Mouse (Mus musculus) megakaryocyte-erythroid progenitor cell, adult 5-6 weeks (primary cell): ENCODE data around the gene Spock2. TPM values are rescaled to one million over a fixed set of nuclear protein-coding genes. Genes with fewer than 3 reads are reported as not detected.
A peak's percentile ranks its signal among the peaks of the same experiment; 100 is the strongest.
"Not testable (repeated sequence)": the region's sequence is repeated elsewhere in the genome, so short reads cannot be mapped to it uniquely, and the experiment has no call there.

ENCODE experiments used
- ATAC-seq: replicated peaks from 2 replicates; pipeline ENCODE4 v1.8.0; 2016; ENCODE audit warnings: mild to moderate bottlenecking, inconsistent platforms; ENCODE audit not compliant: severe bottlenecking, poor library complexity, low FRiP score, low TSS enrichment
- total RNA-seq, 2 experiments: library from RNA; stranded (forward) in 1 of 2; stranded (reverse) in 1 of 2; fragments of 200-1000, 215-1000 nt in 1 of 2; fragments of >200 nt in 1 of 2; fragmentation: Nextera tagmentation in 1 of 2; gene quantifications; 2 replicates each; pipeline ENCODE4 v1.2.3; 2014 to 2017

Gene Spock2
- total RNA-seq, 2 experiments from 2014 or later = 0.11 to 0.33 TPM

DNA sequence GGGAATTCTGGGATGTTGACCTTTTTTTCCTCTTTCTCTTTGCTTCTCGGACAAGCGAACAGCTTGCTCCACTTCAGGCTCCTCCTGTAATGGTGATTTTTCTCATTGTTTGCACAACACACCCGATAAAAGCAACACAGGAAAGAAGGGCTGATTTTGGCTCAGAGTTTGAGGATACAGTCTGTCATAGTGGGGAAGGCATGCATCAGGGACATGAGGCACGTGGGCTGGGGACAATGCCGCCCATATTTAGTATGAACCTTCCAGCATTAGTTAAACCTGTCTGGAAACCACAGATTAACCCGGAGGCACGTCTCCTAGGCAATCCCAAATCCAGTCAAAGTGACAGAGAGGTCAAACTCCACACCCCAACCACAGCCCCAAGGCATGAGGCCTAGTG lies 30.9 kb downstream of the Spock2 start:
- no peak for ATAC-seq

GRCm38 (mm10) chr10:60138680-60139079 lies 32.7 kb downstream of the Spock2 start:
- ATAC-seq = 0 out of 2 replicates have a peak, but pooled peaks have one; percentile 20

DNA sequence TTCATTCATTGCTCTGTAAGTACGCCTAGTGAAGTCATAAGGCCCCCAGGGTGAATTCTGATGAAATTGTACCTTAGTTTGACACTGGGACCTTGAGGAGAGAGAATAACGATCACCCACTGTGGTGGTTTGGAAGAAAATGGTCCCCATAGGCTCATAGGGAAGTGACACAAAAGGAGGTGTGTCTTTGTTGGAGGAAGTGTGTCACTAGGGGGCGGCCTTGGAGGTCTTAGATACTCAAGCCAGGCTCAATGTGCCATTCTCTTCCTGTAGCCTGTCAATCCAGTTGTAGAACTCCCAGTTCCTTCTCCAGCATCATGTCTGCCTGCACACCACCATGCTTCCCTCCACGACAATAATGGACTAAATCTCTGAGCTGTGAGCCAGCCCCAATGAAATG lies 34.7 kb downstream of the Spock2 start:
- no peak for ATAC-seq

DNA sequence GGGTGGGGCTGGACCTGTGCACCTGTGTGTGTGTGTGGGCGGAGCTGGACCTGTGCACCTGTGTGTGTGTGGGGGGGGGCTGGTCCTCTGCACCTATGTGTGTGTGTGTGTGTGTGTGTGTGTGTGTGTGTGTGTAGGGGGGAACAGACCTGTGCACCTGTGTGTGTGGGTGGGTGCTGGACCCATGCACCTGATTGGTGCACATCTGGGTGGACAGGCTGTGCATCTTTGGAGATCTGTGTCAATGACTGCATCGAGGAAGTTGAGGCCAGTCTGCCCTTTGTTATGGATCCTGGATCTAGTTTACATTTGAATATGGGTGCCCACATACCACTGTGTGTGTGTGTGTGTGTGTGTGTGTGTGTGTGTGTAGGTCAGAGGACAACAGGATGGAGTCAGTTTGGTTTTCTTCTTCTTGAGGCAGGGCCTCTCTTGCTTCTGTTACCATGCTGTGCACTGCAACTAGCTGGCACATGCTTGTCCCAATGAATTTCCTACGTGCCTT lies 35.7 kb downstream of the Spock2 start:
- no peak for ATAC-seq

DNA sequence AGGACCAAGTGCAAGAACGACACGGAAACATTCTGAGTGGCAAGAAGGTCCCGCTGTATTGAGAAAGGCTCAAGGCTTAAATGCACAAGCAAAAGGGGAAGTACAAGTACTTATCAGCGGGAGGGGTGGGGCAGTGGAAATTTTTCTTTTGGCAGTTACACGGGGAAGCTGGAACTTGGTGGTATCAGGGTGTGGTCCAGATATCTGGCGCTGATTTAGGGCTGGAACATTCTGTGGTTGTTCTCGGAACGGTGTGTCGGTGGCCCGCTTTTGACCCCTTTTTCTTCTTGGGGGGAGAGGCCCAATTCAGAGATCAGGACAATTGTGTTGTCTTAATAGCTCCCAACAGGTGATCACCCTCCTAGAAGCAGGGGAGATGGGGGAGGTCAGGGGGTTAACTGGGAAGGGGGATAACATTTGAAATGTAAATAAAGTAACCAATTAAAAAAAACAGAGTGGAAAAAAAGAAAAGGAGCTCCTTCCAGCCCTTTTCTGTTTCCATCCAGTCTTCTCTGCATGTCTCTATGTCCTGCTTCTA lies 41.6 kb downstream of the Spock2 start:
- ATAC-seq = not testable (repeated sequence)

- peak; percentile 89 for ATAC-seq
These were observed 42.1 kb downstream of the Spock2 start for GRCm38 (mm10) chr10:60148087-60148486.

DNA sequence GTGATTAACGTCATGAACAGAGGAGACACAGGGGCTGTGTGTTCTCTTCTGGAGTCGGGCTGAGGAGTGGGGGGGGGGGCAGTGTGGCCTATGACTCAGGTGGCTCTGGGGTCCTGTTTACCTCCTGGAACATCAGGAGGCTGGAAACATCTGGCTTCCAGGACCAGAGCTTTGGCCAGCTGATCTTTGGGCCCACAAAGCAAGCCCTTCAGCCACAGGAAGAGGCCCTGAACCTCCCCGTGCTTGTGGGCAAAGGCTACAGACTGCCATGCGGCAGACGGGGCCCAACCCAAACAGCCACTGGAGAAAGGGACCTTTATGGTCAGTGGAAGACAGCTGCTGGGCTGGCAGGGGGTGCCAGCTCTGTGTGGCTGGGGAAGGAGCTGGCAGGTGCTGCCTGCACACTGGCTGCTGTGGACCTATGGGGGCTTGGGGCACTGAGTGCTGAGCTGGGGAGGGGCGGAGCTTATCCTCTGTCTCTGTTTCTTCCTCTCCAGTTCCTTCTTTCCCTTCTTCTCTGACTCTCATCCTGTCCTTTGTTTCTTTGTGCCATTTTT lies 45.2 kb downstream of the Spock2 start:
- ATAC-seq = no peak

DNA sequence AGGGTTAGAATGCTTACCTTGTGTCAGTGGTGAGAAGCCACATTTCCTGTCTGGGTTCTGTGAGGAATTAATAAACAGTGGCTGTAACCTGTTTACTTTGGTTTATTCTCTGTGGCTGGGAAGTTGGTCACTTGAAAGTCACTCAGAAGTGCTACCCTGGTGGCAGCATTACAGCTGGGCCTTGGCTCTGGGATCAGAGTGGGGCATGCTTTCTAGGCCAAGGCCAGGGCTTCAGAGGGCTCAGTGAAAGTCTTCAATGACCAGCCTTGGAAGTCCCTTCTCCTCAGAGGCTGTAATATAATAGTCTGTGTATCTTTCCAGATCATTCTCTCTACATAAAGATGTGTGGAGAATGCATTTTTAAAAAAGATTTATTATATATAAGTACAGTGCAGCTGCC lies 50.0 kb downstream of the Spock2 start:
- ATAC-seq = no peak

DNA sequence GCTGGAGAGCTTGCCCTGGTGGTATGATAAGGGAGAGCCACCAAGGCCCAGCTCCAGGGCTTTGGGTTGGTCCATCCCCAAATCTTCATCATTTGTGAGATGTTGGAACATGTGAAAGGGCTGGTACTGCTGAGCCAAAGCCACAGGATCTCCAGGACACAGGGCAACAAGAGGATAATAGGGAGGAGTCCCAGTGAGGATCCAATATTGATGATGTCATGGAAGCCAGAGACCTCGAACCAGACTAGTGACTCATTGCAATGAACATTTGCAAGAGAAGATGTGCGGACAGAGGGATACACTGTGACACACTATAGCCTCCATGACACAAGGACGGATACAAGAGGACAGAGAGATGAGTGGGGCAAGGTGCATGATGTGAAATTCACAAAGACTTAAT lies 52.1 kb downstream of the Spock2 start:
- ATAC-seq = no peak

GRCm38 (mm10) chr10:60161397-60161796 lies 55.4 kb downstream of the Spock2 start:
- ATAC-seq = not testable (repeated sequence)

DNA sequence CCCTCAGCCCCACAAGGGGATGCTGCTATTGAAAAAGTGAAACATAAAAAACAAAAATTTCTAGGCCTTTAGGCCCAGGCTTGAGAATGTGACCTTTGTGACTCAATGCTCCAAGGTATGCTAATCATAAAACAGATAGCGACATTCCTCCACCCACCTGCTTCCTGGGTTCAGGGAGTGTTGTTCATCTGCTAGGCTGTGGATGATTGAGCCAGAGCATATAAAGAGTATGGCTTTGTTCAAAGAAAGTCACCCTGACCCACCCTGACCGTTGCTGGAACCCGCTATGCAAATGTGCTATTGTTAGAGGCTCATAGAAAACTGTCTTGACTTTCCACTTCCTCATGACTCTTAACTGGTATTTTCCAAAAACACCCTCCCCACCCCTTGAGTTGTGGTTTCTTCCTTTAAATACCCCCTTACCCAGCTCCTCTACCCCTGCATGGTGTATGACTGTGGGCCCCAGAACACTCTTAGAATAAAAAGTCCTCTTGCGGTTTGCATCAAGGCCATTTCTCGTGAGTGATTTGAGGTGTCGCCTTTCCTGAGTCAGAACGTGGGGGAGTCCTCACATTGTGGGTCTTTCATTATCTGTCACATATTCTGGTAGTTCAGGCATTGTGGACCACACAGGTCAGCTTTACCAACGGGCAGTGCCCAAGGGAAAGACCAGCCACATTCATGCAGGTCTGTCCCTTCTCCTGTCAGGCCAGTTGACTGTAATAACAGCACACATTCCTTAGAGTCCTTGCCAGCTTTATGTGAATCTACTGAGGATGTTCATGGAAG lies 56.4 kb downstream of the Spock2 start:
- not testable (repeated sequence) for ATAC-seq

DNA sequence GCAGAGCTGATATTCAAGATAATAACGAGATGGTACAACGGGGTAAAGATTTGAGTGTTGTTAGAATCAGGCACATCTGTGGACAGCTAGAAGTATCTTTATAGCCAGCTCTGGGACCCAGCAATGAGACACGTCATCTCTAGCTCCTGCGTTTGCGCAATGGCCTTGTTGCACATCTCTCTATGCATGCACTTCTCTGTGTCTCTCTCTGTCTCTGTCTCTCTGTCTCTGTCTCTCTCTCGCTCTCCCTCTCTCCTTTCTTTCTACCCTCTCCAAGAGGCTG lies 56.9 kb downstream of the Spock2 start:
- ATAC-seq = no peak

DNA sequence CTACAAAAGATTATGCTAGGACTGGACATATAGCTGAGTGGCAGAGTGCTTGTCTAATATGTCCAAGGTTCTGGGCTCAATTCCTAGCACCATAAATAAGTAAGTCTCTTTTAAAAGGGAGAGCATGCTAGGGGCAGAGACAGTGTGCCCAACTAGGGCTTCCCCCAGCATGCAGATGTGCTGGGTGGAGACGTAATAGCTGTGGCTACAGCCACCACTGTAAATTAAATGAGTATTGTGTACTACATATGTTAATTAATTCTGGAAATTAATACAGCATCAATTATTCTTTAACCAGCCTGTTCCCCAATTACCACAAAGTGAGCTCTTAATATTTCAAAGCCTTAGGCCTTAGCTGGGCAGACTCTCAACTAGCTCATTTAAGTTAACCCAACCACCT lies 58.9 kb downstream of the Spock2 start:
- ATAC-seq = no peak

DNA sequence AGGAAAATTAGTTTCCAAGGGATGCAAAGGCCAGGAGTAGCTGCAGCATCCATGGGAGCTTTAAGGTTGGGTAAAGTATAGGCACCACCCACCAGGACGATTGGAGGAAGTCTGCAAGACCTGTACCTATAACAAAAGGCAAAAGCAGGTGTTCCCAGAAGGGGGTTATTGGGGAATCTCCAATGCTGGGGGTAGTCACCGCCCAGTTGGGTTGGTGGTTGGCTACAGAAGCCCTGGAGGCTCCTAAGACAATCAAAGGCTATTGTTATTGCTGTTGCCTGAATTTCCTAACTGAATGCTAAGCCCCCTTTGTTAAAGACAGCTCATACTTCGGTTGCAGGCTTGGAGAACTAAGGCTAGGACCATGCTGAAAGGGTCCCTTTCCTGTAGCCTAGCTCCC lies 60.0 kb downstream of the Spock2 start:
- ATAC-seq = no peak

DNA sequence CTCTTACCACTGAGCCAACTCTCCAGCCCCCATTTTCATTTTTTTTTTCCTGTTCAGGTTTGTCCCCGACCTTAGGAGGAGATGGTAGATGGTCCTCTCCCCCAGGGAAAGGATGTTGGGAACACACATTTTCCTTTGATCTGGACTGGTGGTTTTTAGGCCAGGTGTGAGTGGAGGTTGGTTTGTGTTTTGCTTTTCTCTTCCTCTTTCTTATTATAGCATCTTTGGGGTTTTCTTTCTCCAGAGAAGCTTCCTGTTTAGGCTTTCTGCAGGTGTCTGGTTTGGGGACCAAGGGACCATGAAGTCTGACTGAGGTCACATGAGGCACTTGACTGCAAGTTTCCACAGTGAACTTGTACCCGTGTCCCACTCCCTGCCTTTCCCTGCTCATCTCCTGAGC lies 62.3 kb downstream of the Spock2 start:
- ATAC-seq = no peak

DNA sequence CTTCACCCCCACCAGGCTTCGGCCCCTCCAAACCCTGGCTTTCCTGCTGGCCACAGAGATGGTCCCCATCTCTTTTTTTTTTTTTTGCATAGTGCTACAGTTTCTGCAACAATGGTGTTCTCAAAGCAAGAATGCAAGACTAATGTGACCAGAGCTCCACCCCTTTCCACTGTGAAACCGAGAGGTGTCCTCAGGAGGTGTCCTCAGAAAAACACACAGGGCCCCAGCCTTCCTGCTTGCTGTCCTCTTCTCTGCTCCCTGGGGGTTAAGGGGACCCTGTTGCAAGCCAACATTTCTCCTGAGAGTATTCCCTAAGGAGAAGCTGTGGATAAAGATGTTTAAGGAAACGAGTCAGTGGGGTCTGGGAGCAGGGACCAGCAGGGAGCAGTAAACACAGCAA lies 62.9 kb downstream of the Spock2 start:
- ATAC-seq = no peak

GRCm38 (mm10) chr10:60170326-60171089 lies 64.5 kb downstream of the Spock2 start:
- no peak for ATAC-seq

DNA sequence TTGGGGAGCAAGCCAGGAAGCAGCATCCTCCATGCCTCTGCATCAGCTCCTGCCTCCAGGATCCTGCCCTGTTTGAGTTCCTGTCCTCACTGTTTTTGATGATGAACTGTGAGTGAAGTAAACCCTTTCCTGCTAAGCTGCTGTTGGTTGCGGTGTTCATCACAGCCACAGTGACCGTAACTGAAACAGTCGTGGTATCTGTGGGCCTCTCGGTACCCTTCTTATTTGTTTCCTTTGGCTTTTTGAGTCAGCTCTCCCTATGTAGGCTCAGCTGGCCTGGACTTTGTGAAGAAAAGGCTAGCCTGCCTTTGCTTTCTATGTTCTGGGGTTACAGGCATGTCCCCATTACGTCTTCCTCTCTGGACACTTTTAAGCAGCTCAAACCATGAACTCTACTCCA lies 65.3 kb downstream of the Spock2 start:
- ATAC-seq = no peak

DNA sequence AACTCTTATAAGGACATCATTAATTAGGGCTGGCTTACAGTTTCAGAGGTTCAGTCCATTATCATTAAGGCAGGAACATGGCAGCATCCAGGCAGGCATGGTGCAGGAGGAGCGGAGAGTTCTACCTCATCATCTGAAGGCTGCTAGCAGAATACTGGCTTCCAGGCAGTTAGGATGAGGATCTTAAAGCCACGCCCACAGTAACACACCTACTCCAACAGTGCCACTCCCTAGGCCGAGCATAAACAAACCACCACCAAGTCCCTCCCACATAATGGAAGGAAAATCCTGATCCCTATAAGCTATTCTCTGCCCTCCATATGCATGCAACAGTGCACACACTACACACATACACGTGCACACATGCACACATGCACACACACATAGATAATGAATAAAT lies 66.3 kb downstream of the Spock2 start:
- ATAC-seq = no peak

- ATAC-seq = no peak
These were observed 67.0 kb downstream of the Spock2 start for GRCm38 (mm10) chr10:60173035-60173434.
